Mouse (Mus musculus): ENCODE measurements around the gene Drd3.

DNA sequence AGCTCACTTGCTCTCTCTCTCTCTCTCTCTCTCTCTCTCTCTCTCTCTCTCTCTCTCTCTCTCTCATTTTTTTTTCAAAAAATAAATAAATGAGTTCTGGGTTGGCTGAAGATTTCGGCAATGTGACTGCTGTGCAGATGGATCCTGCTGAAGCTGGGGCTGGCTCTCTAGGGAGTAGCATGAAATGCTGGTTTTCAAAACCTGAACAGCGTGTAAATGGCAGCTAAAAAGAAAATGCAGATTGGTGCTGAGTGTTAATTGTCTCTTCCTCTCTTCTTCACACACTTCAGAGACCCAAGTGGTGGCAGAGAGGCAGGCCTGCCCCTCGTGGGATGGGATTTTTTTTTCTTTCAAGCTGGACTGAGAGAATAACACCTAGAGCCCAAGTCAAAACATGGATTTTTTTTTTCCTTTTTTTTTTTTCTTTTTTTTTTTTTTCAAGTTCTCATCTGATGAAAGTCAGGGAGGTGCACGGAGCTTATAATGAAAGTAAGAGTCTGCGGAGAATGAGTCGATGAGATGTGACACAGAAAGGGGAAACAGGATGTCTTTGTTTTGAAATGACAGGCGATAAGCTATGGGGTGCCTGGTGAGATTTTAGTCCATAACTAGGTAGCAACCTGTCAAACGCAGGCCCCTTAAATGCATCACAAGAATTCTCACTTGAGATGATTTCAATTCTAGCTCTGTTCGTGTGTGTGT lies 44.2 kb upstream of the Drd3 start:
- TF ChIP-seq CTCF (IDR thresholded peaks at IDR 0.05; ENCODE audit: borderline replicate concordance, extremely low read depth, insufficient read depth, insufficient read length), result no peak
- no peak for TF ChIP-seq POLR2A (IDR thresholded peaks at IDR 0.05; ENCODE audit: borderline replicate concordance, extremely low read depth, insufficient read depth, insufficient read length, poor library complexity, severe bottlenecking)

All from brain, embryonic 14.5 days (tissue).